Mouse (Mus musculus): ENCODE measurements around the gene Ldb2.

DNA sequence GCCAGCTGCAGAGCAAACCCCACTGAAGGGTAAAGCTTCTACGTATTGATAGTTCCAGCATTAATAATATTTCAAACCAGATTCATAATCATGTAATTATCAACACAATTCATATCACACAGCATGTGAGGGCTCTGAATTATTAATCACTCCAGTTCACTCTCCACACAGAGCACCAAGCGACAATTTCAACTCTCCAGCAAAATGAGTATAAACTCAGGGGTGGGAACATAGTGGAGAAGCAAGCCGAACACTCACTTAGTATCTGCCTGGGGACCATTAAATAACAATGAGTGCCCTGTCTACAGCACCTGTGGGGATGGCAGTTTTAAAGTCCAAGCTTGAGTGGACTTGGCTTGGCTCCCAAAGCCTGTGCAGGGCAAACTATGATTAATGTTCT is 302.6 kb downstream of the Ldb2 start:
- TF ChIP-seq EP300 (IDR thresholded peaks at IDR 0.05), result no peak
- no peak for TF ChIP-seq CTCF (IDR thresholded peaks at IDR 0.05)

All from lung, postnatal 0 days (tissue).